Mouse (Mus musculus): Measurements from ENCODE around the gene Otub2. TPM values are rescaled to one million over a fixed set of nuclear protein-coding genes. Genes with fewer than 3 reads are reported as not detected.
A peak's percentile ranks its signal among the peaks of the same experiment; 100 is the strongest.

The Otub2 gene
- polyA plus RNA-seq, 1 experiment from 2014 or later, result 12.7 TPM

- DNase-seq (ENCODE audit: low spot score), result no peak
- Histone ChIP-seq H3K27ac (replicated peaks) (0 out of 2 replicates have a peak overlapping the region, but pooled peaks have one; percentile 42), H3K4me1 (peaks cover 18% of the 10 kb centered on the region), H3K36me3 (no peaks in the 10 kb centered on the region), H3K9me3 (replicated peaks) (no peaks in the 10 kb centered on the region), H3K27me3 (ENCODE audit: low read depth, poor library complexity, severe bottlenecking) (no peaks in the 10 kb centered on the region), H3K4me3 (no peak overlapping the region)
- 68% methylated on average over 4 of the region's 4 CpGs for WGBS
Observed at GRCm38 (mm10) chr12:103358951-103359801, 29.3 kb upstream of the Otub2 start.

DNA sequence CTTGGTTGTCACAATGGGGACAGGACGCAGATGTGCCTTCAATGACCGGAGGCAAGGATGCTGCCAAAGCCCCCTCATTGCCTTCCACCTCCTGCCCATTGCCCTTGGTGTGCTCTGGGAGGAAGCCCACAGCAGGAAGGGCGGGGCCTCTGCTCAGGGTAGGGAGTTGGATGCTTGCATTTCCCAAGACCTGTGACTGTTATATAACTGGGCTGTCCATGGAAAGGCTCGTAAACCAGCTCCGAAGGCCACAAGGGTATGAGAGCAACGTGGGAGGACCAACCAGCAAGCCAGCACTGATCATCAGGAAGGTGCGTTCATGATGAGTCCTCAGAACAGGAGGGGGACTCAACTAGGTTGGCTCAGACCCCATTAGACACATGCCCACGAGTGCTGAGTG, 27.7 kb upstream of the Otub2 start:
- Histone ChIP-seq H3K27ac (replicated peaks) (no peak overlapping the region), H3K4me3 (no peak overlapping the region), H3K4me1 (peaks cover 17% of the 10 kb centered on the region), H3K9me3 (replicated peaks) (no peaks in the 10 kb centered on the region), H3K36me3 (no peaks in the 10 kb centered on the region), H3K27me3 (ENCODE audit: low read depth, poor library complexity, severe bottlenecking) (no peaks in the 10 kb centered on the region)
- DNase-seq (ENCODE audit: low spot score), result no peak
- 84% methylated on average over 8 of the region's 8 CpGs for WGBS

- DNase-seq (ENCODE audit: low spot score), result no peak
- peaks cover 15% of the 10 kb centered on the region for H3K4me1 ChIP-seq
- WGBS, result 90% methylated on average over 17 of the region's 17 CpGs
- no peaks in the 10 kb centered on the region for H3K9me3 ChIP-seq (replicated peaks)
- no peak overlapping the region for H3K27ac ChIP-seq (replicated peaks)
- no peaks in the 10 kb centered on the region for H3K36me3 ChIP-seq
- no peaks in the 10 kb centered on the region for H3K27me3 ChIP-seq (ENCODE audit: low read depth, poor library complexity, severe bottlenecking)
- no peak overlapping the region for H3K4me3 ChIP-seq
Observed at GRCm38 (mm10) chr12:103361539-103362307, 26.8 kb upstream of the Otub2 start.

DNA sequence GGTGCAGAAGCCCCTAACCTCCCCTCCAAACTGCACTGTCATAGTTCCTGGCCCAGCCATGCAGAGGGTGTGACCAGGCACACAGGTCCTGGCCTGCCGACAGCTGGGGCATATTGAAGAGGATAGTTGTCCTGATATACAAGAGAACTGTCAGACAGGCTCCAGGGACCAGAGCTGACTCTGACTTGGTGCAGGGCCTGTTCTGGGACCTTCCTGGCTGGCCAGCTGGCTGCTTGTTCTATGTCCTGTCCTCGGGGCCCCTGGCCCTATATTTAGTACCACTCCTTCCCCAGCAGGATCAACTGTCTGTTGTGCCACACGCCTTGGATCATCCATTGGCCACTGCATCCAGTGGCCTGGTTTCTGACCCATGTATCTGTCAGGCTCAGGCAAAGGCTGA, 26.1 kb upstream of the Otub2 start:
- Histone ChIP-seq H3K4me1 (peaks cover 16% of the 10 kb centered on the region), H3K9me3 (replicated peaks) (no peaks in the 10 kb centered on the region), H3K27me3 (ENCODE audit: low read depth, poor library complexity, severe bottlenecking) (no peaks in the 10 kb centered on the region), H3K36me3 (no peaks in the 10 kb centered on the region), H3K4me3 (no peak overlapping the region), H3K27ac (replicated peaks) (no peak overlapping the region)
- no peak for DNase-seq (ENCODE audit: low spot score)
- WGBS, result 86% methylated on average over 3 of the region's 3 CpGs

- Histone ChIP-seq H3K27ac (replicated peaks) (peak overlapping the region; percentile 59; the same call in 1 of the 2 replicates), H3K27me3 (ENCODE audit: low read depth, poor library complexity, severe bottlenecking) (peaks cover 12% of the 10 kb centered on the region; the same call in 1 of the 2 replicates), H3K4me3 (no peak overlapping the region), H3K36me3 (no peaks in the 10 kb centered on the region), H3K9me3 (replicated peaks) (no peaks in the 10 kb centered on the region), H3K4me1 (peaks cover 10% of the 10 kb centered on the region)
- 75% methylated on average over 2 of the region's 2 CpGs for WGBS
- DNase-seq (ENCODE audit: low spot score), result no peak
Observed at GRCm38 (mm10) chr12:103367171-103367570, 21.3 kb upstream of the Otub2 start.

GRCm38 (mm10) chr12:103367620-103368325, 20.7 kb upstream of the Otub2 start:
- peak overlapping the region; percentile 19; the same call in 1 of the 2 replicates for H3K4me3 ChIP-seq
- peak overlapping the region; percentile 59 for H3K27ac ChIP-seq (replicated peaks)
- peaks cover 12% of the 10 kb centered on the region; the same call in 1 of the 2 replicates for H3K27me3 ChIP-seq (ENCODE audit: low read depth, poor library complexity, severe bottlenecking)
- peaks cover 10% of the 10 kb centered on the region for H3K4me1 ChIP-seq
- no peaks in the 10 kb centered on the region for H3K36me3 ChIP-seq
- no peaks in the 10 kb centered on the region for H3K9me3 ChIP-seq (replicated peaks)
- peak; percentile 84 for DNase-seq (ENCODE audit: low spot score)
- WGBS, result 19% methylated on average over 18 of the region's 18 CpGs

DNA sequence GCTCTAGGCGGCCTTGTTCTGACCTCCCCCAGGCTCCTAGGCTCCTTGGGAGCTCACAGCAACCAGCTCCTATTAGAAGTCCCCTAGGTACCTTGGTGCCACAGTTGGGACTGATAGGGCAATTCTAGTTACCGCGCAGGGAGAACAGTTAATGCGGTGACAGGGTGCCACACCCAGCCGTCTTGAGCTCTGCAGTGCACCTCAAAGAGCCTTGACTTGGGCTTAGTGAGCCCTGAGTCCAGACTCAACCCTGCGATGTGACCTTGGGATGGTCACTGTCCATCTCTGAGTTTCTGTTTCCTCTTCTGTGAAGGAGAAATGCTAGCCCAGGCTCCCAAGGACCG, 20.2 kb upstream of the Otub2 start:
- H3K4me3 ChIP-seq, result peak overlapping the region; percentile 19; the same call in 1 of the 2 replicates
- 83% methylated on average over 7 of the region's 7 CpGs for WGBS
- no peaks in the 10 kb centered on the region for H3K9me3 ChIP-seq (replicated peaks)
- H3K36me3 ChIP-seq, result no peaks in the 10 kb centered on the region
- no peak for DNase-seq (ENCODE audit: low spot score)
- H3K4me1 ChIP-seq, result peaks cover 10% of the 10 kb centered on the region
- H3K27ac ChIP-seq (replicated peaks), result no peak overlapping the region; the same call in 1 of the 2 replicates
- peaks cover 12% of the 10 kb centered on the region; the same call in 1 of the 2 replicates for H3K27me3 ChIP-seq (ENCODE audit: low read depth, poor library complexity, severe bottlenecking)

DNA sequence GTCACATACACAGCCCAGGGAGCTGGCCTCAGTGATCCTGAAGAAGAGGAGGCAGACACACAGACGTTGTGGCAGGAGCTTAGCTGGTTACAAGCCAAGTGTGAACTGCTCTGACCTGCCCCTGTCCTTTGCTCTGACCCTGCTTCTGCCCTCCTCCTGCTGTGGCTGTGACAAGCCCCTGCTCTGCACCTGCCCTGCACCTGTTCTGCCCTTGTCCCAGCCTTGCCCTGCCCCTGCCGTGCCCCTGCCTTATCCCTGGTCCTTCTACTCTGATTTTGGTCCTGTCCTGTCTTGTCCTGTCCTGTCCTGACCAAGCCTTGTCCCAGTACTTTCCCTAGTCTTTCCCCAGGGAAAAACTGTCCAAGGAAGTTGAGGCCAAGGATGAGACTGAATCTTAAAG, 19.7 kb upstream of the Otub2 start:
- WGBS, result 77% methylated on average over 2 of the region's 2 CpGs
- Histone ChIP-seq H3K27me3 (ENCODE audit: low read depth, poor library complexity, severe bottlenecking) (peaks cover 12% of the 10 kb centered on the region; the same call in 1 of the 2 replicates), H3K4me3 (no peak overlapping the region), H3K36me3 (no peaks in the 10 kb centered on the region), H3K4me1 (peaks cover 10% of the 10 kb centered on the region), H3K9me3 (replicated peaks) (no peaks in the 10 kb centered on the region), H3K27ac (replicated peaks) (no peak overlapping the region)
- DNase-seq (ENCODE audit: low spot score), result no peak

DNA sequence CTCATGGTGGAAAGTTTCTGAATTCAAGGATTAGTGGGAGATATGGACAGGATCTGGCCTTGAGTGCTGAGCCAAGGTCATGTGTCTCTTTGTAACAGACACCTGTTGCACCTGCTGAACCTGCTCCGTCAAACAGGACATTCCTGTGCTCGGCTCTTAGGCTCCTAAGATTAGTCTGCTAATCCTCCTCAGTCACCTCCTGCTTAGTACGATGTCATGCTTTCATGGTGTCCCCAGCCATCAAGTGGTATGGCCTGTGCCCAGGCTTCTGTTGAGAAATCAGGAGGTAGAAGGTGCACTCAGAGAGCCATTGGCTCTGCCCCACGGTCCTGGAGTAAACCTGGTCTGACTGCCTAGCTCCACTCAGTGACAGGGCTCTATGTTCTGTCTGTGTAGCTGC, 17.6 kb upstream of the Otub2 start:
- Histone ChIP-seq H3K4me1 (peaks cover 10% of the 10 kb centered on the region), H3K36me3 (no peaks in the 10 kb centered on the region), H3K27ac (replicated peaks) (no peak overlapping the region), H3K4me3 (no peak overlapping the region), H3K27me3 (ENCODE audit: low read depth, poor library complexity, severe bottlenecking) (peaks cover 12% of the 10 kb centered on the region; the same call in 1 of the 2 replicates), H3K9me3 (replicated peaks) (no peaks in the 10 kb centered on the region)
- 83% methylated on average over 4 of the region's 4 CpGs for WGBS
- DNase-seq (ENCODE audit: low spot score), result no peak

- DNase-seq (ENCODE audit: low spot score), result peak; percentile 61
- H3K4me1 ChIP-seq, result peaks cover 10% of the 10 kb centered on the region
- no peak overlapping the region for H3K4me3 ChIP-seq
- 27% methylated on average over 6 of the region's 6 CpGs for WGBS
- H3K9me3 ChIP-seq (replicated peaks), result no peaks in the 10 kb centered on the region
- no peaks in the 10 kb centered on the region for H3K36me3 ChIP-seq
- H3K27ac ChIP-seq (replicated peaks), result no peak overlapping the region
- H3K27me3 ChIP-seq (ENCODE audit: low read depth, poor library complexity, severe bottlenecking), result peaks cover 12% of the 10 kb centered on the region; the same call in 1 of the 2 replicates
Observed at GRCm38 (mm10) chr12:103371711-103372110, 16.8 kb upstream of the Otub2 start.

DNA sequence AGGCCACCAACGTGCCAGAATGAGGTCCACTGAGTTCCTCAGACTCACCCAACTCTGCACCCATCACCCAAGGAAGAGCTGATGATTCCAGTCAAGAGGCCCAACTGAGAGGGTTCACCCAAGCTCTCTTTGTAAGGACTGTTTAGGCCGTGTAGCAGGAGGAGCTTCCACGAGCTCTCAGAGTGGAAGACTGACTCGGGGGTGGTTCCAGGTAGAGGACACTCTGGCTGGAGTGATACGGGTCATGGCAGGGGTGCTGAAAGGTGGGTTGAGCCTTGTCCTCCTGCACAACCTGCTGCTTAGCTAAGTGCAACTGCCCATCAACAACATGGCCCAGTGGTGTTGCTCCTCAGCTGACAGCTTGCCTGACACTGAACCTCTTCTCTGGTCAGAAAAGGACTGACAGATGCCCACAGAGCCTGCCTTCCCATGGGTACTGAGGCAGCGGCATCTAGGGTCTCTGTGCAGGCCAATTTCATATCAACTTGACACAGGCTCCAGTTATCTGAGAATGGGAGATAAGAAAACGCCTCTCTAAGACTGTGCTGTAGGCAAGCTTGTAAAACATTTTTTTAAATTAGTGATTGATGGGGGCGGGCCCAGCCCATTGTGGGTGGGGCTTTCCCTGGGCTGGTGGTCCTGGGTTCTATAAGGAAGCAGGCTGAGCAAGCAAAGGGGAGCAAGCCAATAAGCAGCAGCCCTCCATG, 14.8 kb upstream of the Otub2 start:
- no peaks in the 10 kb centered on the region for H3K4me1 ChIP-seq
- no peak overlapping the region for H3K4me3 ChIP-seq
- H3K27me3 ChIP-seq (ENCODE audit: low read depth, poor library complexity, severe bottlenecking), result peaks cover 3% of the 10 kb centered on the region; the same call in 1 of the 2 replicates
- no peak for DNase-seq (ENCODE audit: low spot score)
- no peaks in the 10 kb centered on the region for H3K9me3 ChIP-seq (replicated peaks)
- H3K36me3 ChIP-seq, result no peaks in the 10 kb centered on the region
- WGBS, result 82% methylated on average over 8 of the region's 8 CpGs
- H3K27ac ChIP-seq (replicated peaks), result no peak overlapping the region

DNA sequence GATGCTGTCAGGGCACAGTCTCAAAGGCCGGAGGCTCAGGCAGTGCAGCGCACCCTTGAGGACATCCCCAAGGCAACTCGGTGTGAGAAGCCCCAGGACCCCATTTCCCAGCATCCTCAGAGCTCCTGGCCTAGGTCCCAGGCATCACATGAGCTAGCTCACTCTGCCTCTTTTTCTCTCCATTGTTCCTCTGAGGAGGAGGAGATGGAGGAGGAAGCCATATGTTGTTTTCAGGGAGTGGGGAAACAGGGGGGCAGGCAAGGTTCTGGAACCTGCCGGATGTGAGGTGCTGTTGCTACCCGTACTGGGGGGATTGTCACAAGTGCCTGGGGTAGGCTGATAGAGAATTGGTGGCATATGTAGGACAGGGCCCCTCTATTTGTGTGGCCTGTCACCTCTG, 12.4 kb upstream of the Otub2 start:
- Histone ChIP-seq H3K36me3 (no peaks in the 10 kb centered on the region), H3K27ac (replicated peaks) (no peak overlapping the region), H3K9me3 (replicated peaks) (no peaks in the 10 kb centered on the region), H3K4me3 (no peak overlapping the region), H3K4me1 (no peaks in the 10 kb centered on the region), H3K27me3 (ENCODE audit: low read depth, poor library complexity, severe bottlenecking) (no peaks in the 10 kb centered on the region)
- no peak for DNase-seq (ENCODE audit: low spot score)
- 72% methylated on average over 5 of the region's 5 CpGs for WGBS
